Mouse (Mus musculus) monocyte, adult 2 months (primary cell): Measurements from ENCODE around the gene Car14.
A peak's percentile ranks its signal among the peaks of the same experiment; 100 is the strongest.
"Not testable (repeated sequence)": the region's sequence is repeated elsewhere in the genome, so short reads cannot be mapped to it uniquely, and the experiment has no call there.

Experiments
- DNase-seq, 2 experiments: peaks; one replicate each; pipeline ENCODE4 v3.0.0; 2022; ENCODE audit warnings: low spot score in 2 of 2, low read depth in 1 of 2

Gene Car14

DNA sequence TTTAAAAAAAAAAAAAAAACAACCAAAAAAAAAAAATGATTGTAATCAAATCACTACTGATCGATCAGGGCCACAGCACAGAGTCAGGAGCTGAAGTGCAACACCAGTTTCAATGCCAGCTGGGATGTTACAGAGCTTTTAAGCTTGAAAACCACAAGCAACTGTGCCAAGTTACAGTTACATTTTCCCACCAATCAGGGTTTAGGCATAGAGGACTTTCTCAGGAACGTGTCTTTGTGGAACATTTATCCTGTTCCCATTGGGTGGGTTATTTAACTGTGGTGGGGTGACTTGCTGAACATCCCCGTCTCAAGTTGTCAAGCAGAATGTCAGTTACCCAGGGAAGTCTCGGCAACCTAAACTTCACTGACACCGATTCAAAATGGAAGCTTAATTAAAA, 20.6 kb upstream of the Car14 start:
- no peak for DNase-seq

DNA sequence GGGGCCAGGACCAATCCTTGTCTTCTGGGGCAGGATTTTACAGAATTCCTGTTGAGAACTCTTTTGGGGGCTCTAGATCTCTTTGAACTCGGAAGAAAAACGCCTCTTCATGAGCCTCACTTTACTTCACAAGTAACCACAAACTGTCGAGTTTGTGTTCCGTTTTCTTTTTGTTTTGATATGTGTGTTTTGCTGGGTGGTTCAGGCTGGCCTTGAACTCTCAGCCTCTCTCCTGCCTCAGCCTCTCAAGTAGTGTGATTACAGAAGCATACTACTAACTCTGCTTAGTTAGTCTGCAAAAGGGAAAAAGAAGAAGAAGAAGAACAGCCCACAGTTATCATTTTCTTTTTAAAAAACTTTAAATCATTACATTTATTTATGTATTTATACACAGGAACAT, 19.7 kb upstream of the Car14 start:
- DNase-seq, result no peak

DNA sequence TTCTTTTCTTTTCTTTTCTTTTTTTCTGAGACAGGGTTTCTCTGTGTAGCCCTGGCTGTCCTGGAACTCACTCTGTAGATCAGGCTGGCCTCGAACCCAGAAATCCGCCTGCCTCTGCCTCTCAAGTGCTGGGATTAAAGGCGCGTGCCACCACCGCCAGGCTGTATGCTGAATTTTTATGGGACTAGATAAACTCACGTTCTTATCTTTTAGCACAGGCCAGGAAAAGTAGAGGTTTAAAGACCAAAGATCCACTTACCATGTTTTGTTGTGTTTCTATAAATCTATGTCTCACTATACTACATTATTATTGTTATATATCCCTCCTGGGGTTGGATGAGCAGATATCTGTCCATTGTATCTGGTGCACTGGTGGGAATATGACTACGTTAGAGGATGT, 18.9 kb upstream of the Car14 start:
- DNase-seq, result not testable (repeated sequence)

DNA sequence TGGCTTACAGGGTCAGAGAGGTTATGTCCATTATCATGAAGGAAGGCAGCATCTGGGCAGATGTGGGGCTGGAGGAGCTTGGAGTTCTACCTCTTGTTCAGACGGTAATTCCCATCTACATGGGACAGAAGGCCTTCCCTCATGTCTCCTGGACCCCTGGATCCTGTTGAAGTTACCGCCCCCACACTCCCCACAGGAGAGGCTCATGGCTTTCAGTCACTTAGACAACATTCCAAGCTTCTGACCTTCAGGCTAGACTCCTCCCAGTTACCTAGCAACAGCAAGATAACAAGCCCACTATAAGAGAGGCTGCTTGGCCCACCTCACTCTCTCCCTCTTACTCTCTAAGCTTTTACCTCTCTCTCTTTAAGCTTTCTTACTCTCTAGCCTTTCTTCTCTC, 16.0 kb upstream of the Car14 start:
- DNase-seq, result not testable (repeated sequence)

DNA sequence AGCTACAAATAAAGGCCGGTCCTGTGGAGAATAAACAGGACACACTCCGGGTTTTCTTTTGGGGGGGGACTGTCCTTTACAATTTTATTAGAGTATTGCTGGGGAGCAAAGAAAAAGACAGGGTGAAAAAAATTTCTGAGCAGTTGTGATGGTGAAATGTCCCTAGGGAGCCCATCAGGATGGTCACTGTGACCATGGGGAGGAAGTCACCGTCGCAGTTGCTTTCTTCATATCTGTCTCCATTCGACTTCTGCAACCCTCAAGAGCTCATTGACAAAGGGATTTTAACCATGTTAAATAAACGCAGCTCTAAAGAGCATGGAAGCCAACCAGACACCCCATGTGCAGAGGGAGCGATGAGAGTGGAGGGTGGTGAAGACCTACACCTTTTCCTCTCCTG, 12.3 kb upstream of the Car14 start:
- DNase-seq, result no peak

DNA sequence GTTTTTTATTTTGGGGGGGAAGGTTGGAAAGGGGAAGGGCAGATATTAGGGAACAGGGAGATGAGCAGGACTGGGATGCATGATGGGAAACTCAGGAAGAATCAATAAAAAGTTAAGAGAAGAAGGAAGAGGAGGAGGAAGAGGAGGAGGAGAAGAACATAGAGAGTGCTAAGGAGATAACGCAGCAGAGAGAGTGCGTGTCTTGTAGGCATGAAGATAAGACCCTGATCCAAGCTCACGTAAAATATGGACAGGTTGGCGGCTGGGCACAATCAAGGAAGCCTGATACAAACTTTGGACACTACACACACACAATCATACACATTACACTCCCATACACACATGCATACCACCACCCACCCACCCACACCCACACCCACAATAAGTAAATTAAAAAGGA, 10.2 kb upstream of the Car14 start:
- DNase-seq, result no peak

DNA sequence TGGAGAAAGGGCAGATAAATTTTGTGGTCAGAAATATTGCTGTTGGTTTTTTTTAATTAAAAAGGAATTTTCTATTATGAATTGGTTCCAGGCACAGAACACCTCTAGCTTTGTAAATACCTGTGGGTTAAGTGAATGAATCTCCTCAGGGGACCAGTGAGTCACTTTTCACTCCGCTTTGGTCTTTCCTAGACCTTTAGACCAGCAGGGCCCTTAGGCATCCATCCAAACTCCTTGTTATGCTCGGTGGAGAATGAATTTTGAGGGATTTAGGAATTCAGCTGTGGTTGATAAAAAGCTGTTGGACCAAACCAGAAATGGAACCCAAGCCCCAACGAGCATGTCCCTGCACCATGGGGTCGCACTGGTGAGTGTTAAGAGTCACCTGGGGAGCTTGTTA, 3.1 kb upstream of the Car14 start:
- DNase-seq, result no peak

DNA sequence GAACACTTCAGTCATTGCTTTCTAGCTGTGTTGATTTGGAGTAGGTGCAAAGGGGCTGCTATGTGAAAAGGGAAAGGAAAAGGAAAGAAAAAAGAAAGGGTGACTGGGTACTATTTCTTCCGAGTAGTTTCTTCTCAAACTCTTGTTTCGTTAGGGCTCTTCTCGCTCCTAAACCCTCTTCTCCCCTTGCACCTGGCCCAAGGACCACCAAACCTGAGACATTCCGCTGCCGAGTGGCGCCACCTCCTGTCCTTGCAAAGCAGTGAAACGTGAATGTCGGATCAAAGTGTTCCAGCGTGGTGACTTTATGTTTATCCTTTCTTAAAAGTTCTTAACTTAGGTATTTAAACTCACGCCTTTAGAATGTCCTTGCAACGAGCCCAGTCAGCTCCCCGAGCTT, 2.4 kb upstream of the Car14 start:
- no peak for DNase-seq

DNA sequence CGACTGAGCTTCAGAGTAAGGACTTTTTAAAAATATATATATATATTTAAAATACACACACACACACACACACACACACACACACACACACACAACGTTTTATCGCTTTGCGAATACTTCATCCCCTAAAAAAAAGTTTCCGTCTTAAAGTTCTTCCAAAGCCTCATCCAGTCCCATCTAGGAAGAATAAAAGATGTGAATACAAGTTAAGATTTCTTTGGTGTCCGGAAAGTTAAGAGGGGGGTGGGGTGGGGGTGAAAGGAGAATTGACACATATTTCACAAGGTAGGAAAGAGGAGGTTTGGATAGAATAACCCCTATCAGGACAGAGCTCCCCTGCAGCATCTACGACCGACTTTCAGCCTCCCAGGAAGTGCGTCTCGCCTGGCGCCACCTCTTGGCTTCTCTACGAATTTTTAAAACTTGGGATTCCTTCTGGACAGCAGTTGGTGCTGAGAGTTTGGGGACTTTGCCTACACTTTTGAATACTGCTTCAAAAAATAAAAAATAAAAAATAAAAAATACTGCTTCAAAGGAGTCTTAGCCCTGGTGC, 1.5 kb upstream of the Car14 start:
- no peak for DNase-seq

DNA sequence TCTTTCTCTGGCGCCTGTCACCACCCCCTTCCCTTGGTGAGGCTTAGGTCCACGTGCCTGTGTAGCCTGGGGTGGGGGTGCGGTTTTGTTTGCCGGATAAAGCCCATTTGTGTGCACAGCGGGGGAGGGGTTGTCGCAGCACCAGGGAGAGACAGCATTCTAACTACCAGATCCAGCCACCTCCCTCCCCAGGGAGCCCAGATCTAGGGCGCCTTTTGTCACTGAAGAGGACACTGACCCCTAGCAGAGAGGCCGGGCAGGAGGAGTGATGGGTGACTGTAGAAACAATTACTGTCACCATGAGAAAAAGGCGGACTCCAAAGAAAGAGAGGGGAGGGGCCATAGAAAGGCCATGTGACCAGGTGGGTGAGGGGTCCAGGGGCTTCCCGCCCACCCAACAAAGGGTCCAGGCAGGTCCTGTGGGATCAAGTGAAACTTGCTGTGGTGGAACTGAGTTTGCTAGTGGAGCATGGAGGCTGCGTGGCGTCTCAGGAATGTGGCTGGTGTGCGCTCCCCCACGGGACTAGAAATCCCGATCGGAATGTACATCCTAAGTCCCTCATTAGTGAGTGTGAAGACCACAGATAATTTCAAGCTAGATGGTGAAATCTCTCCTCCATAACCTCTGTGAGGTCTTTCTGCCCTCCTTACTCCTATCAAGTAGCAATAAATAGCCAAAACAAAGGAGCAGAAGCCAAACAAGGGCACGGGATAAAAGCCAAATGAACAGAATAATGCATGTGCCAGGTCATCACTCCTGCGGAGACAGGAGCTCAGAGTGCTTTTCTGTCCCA, 852 bp upstream of the Car14 start:
- no peak for DNase-seq

DNA sequence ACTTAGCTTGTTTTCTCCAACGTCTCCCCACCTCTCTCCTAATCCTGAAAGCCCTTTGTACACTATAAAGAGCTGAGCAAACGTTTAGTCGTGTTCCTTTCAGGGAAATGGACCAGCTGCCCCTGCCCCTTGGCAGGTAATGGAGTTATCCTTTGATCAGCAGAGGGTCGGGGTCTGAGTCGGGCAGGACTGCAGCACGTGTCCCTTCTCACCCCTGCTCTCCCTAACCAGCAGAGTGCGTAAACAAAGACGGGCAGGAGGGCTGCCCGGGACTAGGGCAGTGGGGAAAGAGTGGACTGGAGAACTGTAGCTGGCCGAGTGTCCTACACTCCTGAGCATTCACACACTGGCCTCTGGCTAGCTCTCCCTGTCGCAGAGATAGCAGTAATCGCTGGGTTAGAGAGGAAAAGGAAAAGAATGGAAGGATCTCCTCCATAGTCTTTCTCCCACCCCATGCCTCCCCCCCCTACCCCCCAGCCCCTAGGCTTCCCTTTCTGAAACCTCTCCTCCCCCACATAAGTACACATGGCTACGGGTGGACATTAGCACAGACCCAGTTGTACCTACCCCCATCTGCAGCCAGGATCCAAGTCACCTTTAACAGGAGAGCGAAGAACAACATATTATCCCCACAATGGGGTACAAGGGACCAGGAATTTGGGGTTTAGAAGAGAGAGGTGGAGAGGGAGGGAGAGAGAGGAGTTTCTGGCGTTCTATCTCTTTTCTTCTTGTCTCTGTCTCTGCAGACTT, 563 bp downstream of the Car14 start:
- no peak for DNase-seq

DNA sequence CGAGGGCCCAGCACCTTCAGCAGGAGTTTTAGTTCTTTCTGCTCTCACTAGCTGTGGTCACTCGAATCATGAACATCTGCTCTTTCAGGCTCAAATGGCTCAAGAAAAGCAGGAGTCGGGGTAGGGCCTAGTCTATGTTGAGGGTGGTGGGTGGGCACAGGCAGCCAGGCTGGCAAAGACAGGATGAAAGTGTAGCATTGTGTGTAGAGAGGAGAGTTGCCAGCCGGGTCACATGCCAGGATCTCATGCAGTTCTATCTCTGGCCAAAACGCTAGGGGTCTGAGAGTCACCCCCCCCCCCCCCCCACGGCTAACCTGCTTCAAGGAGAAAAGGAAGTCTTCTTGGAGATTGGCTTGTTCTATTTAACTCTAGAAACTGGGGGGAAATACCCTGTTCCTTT, 1.8 kb downstream of the Car14 start:
- DNase-seq, result no peak

DNA sequence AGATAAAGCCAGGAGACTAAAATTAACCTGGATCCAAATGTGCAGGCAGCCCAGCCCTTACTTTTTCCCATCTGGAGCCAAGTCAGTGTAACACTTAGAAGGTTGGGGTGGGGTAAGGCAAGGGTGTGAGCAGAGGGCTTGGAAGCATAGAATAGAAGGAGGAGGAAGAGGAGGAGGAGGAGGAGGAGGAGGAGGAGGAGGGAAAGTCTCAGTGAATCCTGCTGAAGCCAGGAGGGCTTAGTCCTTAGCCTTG, 2.2 kb downstream of the Car14 start:
- no peak for DNase-seq

DNA sequence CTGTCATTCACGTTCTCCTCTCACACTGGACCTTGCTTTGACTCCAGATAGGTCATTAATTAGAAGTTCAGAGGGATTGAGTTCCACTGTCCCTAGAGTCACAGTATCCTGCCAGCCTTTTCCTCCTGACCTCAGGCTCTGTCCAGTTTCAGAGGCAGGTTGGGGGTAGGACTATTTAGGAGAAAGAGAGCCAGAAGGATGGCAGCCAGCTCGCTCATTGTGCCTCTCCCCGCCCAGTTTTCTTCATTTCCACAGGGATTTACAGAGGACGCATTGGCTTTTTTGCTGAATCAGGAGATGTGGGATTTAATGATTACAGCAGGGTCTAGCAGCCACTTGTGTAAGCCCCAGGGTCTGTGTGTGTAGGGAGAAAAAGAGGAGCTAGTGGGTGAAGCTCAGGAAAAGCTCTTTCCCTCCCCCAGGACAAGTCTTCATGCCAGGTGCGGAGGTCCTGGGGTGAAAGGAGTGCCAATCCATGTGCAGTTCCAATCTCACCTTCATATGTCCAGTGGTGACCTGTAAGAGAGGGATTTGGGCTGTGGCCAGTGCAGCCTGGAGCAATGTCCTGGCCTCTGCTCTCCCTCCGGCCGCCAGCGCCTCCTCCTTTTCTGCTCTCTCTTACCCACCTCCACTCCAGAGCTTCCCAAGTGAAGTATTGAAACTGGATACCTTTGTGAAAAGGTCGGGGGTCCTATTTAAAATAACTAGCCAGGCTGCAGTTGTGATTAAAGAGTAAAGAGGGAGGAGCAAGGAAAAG, 2.7 kb downstream of the Car14 start:
- DNase-seq, result no peak

DNA sequence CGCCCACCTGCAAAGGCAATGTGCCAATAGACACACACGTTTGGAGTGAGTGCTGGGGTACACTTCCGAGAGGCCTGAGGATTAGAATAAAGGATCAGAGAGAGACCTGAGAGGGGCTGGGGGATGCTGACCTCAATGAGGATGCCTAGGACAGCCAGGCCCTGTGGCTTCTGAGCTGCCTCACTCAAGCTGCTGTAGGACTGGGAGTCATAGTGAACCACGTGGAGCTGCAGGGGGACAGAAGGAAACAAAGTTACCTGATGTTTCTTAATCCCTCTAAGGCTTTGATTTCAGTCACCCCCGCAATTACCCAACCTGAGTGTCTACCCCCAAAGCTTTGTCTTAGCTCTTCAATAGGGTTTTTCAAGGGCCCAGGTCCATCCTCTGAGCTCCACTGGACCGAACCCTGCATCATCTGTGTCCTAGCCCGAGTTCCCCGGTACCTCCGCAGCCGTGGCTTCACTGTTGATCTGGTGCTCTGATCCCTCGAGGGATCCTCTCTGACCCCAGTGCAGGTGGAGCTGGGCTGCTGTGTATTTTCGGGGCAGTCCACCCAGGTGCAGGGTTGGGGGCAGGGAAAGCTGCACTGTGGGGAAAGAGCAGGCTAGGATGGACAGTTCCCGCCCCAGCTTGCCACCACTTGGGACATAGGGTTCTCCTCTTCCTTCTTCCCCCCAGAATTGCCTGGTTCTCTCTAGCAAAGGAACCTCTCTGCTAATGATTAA, 4.5 kb downstream of the Car14 start:
- no peak for DNase-seq

DNA sequence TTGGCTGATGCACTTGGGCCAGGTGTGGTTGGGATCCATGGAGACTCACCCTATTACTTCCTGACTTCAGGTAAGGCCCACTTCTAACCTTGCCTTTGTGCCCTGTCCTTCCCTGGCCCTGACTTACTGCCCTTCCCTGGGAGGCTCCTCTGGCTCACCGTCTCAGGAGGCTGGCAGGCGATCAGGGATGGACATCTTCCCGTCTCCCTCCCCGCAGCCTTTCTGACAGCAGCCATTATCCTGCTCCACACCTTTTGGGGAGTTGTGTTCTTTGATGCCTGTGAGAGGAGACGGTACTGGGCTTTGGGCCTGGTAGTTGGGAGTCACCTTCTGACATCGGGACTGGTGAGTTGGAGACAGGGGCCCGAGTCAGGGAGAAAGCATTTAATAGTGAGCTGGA, 9.0 kb downstream of the Car14 start:
- DNase-seq, result not testable (repeated sequence)

DNA sequence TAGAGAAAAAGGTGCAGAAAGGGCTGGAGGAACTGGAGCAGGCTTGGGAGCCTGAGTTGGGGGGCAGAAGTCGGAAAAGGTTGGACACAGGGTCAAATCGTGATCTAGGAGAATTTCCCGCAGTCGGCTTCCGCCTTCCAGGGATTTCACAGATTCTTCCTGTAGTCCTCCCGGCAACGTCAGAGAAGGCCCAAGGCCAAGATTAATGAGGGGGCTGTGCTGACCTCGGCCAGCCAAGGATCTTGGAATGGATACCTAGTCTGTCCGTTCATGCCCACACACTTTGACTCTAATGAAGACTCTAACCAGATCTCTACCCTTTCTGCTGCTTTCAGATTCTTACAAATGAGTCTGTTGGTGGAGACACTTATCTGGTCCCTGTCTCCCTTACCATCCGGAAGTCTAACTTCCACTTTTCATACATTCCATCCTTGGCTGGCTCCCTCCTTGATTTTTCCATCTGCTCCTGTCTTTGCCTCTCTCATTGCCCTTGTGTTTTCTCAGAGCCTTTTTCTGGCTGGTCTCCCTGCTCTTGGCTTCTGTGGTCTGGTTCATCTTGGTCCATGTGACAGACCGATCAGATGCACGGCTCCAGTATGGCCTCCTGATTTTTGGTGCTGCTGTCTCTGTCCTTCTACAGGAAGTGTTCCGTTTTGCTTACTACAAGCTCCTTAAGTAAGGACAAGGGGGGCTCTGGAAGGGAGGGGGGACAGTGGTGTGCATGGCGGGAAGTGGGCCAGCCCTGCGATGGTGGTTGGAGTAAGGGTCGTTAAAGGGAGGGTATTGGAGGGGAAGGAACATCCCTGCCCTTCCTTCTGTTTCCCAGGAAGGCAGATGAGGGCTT, 10.0 kb downstream of the Car14 start:
- no peak for DNase-seq

DNA sequence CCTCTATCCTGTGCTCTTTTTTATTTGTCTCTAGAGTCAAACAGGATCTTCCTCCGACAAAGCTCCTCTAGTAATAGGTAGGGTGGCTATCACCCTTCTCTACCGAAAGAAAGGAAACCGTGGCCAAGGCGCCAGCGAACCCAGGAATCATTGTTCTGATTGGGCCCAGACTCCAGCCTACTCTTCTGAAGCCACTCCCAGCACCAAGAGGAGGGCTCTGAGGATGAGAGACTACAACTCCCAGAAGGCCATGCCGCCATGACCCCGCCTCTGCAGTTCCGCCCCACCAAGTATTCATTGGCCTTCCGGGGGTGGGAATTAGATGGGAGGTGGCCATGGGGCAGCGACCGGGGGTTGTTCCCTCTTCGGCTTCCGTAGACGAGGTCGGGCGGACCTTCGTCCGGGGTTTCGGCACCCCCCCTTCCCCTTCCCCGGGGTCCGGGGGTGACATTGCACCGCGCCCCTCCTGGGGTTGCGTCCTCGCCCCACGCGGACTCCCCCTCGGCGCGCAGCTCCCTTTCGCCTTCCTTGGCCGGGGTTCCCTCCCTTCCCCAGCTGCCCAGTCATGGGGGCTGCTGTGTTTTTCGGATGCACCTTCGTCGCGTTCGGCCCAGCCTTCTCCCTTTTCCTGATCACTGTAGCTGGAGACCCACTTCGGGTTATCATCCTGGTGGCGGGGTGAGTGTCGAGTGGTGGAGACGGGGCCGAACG, 10.7 kb downstream of the Car14 start, which contains the start of gene Aph1a:
Aph1a (plus strand) TSS at position 364 of the 711 bp plus-strand sequence.
- DNase-seq, result peak; percentile 89 to 90

DNA sequence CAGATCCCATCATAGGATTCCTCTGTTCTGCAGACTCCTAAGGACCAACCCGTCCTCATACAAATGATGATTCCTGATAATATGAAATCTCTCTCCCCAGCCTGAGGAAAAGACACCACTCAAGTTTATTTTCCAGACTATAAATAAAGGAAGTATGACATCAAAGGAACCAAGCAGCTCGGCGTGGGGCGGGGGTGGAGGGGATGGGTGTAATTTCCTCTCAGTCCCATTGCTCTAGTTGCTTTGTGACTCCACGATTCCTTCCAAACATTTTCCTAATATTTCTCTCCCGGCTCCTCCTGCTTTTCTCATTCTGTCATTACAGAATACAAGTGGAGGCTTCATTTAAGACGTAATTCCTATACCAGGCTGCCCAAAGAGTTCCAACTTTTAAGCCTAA, 11.4 kb downstream of the Car14 start:
- no peak for DNase-seq
